Mouse (Mus musculus) cerebellum, postnatal 10 days (tissue): ENCODE measurements at regions not wholly inside any gene's neighbourhood (a gene's known extent, or its start where the extent isn't known, plus 50 kb on each side); places are given as distances from the start of the nearest gene placed in this dataset.

ENCODE experiments used
- DNase-seq, 2 experiments: peaks; one replicate each; pipeline ENCODE4 v3.0.0; 2021; ENCODE audit warnings: mixed read lengths in 2 of 2

DNA sequence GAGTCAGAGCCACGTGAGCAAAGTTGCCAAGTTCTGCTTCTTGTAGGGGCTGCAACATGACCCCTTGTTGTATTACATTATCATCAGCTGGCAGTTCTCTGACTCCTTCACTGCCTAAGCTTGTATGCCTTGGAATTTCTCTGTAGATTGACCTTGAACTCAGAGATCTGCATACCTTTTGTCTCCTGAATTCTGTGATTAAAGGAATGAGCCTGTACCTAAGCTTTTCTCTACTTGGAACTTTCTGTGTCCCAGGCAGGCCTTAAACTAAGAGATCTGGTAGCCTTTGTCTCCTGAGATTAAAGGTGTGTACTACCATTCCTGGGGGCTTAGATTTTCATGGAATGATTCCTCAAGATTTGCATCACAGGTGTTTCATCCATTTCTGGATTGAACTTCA, 544.8 kb upstream of the Tpk1 start:
- DNase-seq = no peak

DNA sequence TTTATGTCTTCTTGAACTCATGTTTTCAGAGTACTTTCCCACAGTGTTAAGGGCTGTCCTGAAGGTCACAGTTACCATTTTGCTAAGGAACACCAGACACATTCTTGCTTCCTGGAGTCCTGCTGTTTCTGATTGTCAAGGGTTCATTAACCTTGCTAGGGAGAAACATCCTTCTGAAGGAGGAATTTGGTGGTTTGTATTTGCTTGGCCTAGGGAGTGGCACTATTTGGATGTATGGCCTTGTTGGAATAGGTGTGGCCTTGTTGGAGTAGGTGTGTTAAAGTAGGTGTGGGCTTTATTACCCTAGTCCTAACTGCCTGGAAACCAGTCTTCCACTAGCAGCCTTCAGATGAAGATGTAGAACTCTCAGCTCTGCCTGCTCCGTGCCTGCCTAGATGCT, 538.4 kb upstream of the Tpk1 start:
- no peak for DNase-seq

DNA sequence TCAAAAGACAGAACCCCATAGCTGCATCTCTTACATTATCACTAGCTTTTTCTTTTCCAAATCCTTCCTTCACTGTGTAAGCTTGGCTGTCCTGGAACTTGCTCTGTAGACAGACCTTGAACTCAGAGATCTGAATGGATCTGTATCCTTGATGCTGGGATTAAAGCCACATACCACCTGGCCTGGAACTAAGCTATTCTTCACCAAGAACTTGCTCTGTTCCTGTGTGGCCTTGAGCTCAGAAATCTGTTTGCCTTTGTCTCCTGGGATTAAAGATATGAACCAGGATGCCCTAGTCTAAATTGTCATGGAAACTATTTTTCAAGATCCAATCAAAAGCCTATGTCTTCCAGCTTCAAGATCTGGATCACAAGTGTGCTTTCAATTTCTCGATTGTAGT, 537.8 kb upstream of the Tpk1 start:
- no peak for DNase-seq

DNA sequence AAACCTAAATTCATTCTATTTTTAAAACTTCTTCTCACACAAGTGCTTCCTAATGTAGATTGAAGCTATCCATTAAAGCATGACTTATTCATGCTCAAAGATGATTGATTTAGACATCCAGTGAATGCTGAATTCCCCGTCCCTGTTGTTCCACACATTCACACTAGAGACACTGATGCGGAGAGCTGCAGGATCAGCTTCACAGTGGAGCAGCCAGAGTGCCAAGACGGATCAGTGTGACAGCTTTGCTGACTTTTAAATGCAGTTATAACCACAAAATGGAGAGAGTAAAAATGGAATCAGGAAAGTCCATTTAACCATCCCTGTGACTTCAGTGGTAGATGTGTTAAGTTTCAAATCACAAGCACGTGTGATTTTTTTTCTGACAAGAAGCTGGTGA, 513.8 kb upstream of the Tpk1 start:
- DNase-seq = peak; percentile 17 to 25
